Mouse (Mus musculus) lung, embryonic 14.5 days (tissue): ENCODE measurements at regions not wholly inside any gene's neighbourhood (a gene's known extent, or its start where the extent isn't known, plus 50 kb on each side); places are given as distances from the start of the nearest gene placed in this dataset.
"Not testable (repeated sequence)": the region's sequence is repeated elsewhere in the genome, so short reads cannot be mapped to it uniquely, and the experiment has no call there.

Experiments
- ATAC-seq: fragments of 200-750 bp; cut with Nextera tagmentation; 2 replicates; pipeline ENCODE4 v1.8.0; 2017; ENCODE audit warnings: mild to moderate bottlenecking, moderate TSS enrichment, moderate library complexity; ENCODE audit not compliant: insufficient read depth
- DNase-seq: peaks from one replicate; pipeline ENCODE4 v3.0.0-alpha.2; 2015
- H3K27ac ChIP-seq: fragments of 300-500 bp; sonication (generic); 2 replicates; pipeline ENCODE4 v1.5.1; 2014; ENCODE audit warnings: low read depth, mild to moderate bottlenecking, moderate library complexity
- H3K27me3 ChIP-seq: fragments of 300-500 bp; sonication (generic); 2 replicates; pipeline ENCODE4 v1.6.1; 2014; ENCODE audit warnings: low read length, control low read depth; ENCODE audit not compliant: insufficient read depth
- H3K36me3 ChIP-seq: fragments of 300-500 bp; sonication (generic); 2 replicates; pipeline ENCODE4 v1.6.1; 2014; ENCODE audit warnings: control low read depth; ENCODE audit not compliant: insufficient read depth
- H3K4me1 ChIP-seq: fragments of 300-500 bp; sonication (generic); 2 replicates; pipeline ENCODE4 v1.6.1; 2014; ENCODE audit warnings: antibody characterized with exemption, control low read depth; ENCODE audit not compliant: insufficient read depth
- H3K4me2 ChIP-seq: fragments of 300-500 bp; sonication (generic); 2 replicates; pipeline ENCODE4 v1.6.1; 2014; ENCODE audit warnings: mild to moderate bottlenecking
- H3K4me3 ChIP-seq: fragments of 300-500 bp; sonication (generic); 2 replicates; pipeline ENCODE4 v1.5.1; 2014; ENCODE audit warnings: low read depth, low read length
- H3K9ac ChIP-seq: fragments of 300-500 bp; sonication (generic); 2 replicates; pipeline ENCODE4 v1.6.1; 2014
- H3K9me3 ChIP-seq: fragments of 300-500 bp; sonication (generic); 2 replicates; pipeline ENCODE4 v1.6.1; 2016; ENCODE audit warnings: low read depth, low read length, control low read depth
- CTCF ChIP-seq: IDR thresholded peaks from 2 replicates; pipeline ENCODE4 v1.5.1; 2016; ENCODE audit warnings: antibody characterized with exemption, low read depth
- WGBS: fragments of 180-500 bp; shearing (Covaris S2); extraction: QIAGEN DNeasy Blood & Tissue Kit; methylation state at CpG from one replicate; pipeline ENCODE4 v1.1.7; 2014; 5-methylcytosine and 5-hydroxymethylcytosine counted together

GRCm38 (mm10) chr4:131435222-131435621, 402.9 kb downstream of the Ptpru start:
- ATAC-seq = no peak
- Histone ChIP-seq H3K36me3 (no peaks in the 10 kb centered on the region), H3K27ac (no peak overlapping the region), H3K4me3 (no peak overlapping the region), H3K9ac (no peak overlapping the region), H3K27me3 (no peaks in the 10 kb centered on the region), H3K4me2 (no peak overlapping the region), H3K9me3 (no peaks in the 10 kb centered on the region), H3K4me1 (no peaks in the 10 kb centered on the region)
- no peak for DNase-seq
- no peak for TF ChIP-seq CTCF
- 73% methylated on average over 12 of the region's 12 CpGs for WGBS

GRCm38 (mm10) chr4:131438403-131438802, 399.7 kb downstream of the Ptpru start:
- ATAC-seq = no peak
- no peak for TF ChIP-seq CTCF
- Histone ChIP-seq H3K9ac (no peak overlapping the region), H3K36me3 (no peaks in the 10 kb centered on the region), H3K9me3 (no peaks in the 10 kb centered on the region), H3K4me3 (no peak overlapping the region), H3K4me2 (no peak overlapping the region), H3K27ac (no peak overlapping the region), H3K4me1 (no peaks in the 10 kb centered on the region), H3K27me3 (no peaks in the 10 kb centered on the region)
- WGBS = 79% methylated on average over 2 of the region's 2 CpGs
- DNase-seq = no peak

GRCm38 (mm10) chr4:131438883-131439282, 399.2 kb downstream of the Ptpru start:
- Histone ChIP-seq H3K36me3 (no peaks in the 10 kb centered on the region), H3K9ac (no peak overlapping the region), H3K4me1 (no peaks in the 10 kb centered on the region), H3K4me2 (no peak overlapping the region), H3K9me3 (no peaks in the 10 kb centered on the region), H3K4me3 (no peak overlapping the region), H3K27me3 (no peaks in the 10 kb centered on the region), H3K27ac (no peak overlapping the region)
- WGBS = 0% methylated on average over 2 of the region's 2 CpGs
- DNase-seq (peak; percentile 6), ATAC-seq (peak; percentile 82; the same call in 1 of the 2 replicates)
- TF ChIP-seq CTCF = no peak

GRCm38 (mm10) chr4:131440845-131441244, 397.2 kb downstream of the Ptpru start:
- 72% methylated on average over 3 of the region's 3 CpGs for WGBS
- no peak for ATAC-seq

GRCm38 (mm10) chr4:131443518-131443917, 394.6 kb downstream of the Ptpru start:
- 54% methylated on average over 2 of the region's 2 CpGs for WGBS
- H3K9me3 ChIP-seq = no peaks in the 10 kb centered on the region
- no peak overlapping the region for H3K4me2 ChIP-seq
- no peaks in the 10 kb centered on the region for H3K36me3 ChIP-seq
- DNase-seq (no peak), ATAC-seq (no peak)
- no peak overlapping the region for H3K27ac ChIP-seq
- no peak overlapping the region for H3K4me3 ChIP-seq
- H3K9ac ChIP-seq = no peak overlapping the region
- no peaks in the 10 kb centered on the region for H3K27me3 ChIP-seq
- no peak for TF ChIP-seq CTCF
- H3K4me1 ChIP-seq = no peaks in the 10 kb centered on the region

More at GRCm38 (mm10) chr4:131440845-131441244, 397.2 kb downstream of the Ptpru start:
- H3K4me3 ChIP-seq = no peak overlapping the region
- no peak overlapping the region for H3K9ac ChIP-seq
- H3K36me3 ChIP-seq = no peaks in the 10 kb centered on the region
- H3K27ac ChIP-seq = no peak overlapping the region
- TF ChIP-seq CTCF = no peak
- no peak for DNase-seq
- H3K27me3 ChIP-seq = no peaks in the 10 kb centered on the region
- no peak overlapping the region for H3K4me2 ChIP-seq
- no peaks in the 10 kb centered on the region for H3K4me1 ChIP-seq
- no peaks in the 10 kb centered on the region for H3K9me3 ChIP-seq

GRCm38 (mm10) chr4:131450296-131450695, 387.8 kb downstream of the Ptpru start:
- not testable (repeated sequence) for H3K9ac ChIP-seq

GRCm38 (mm10) chr4:131457551-131457950, 380.5 kb downstream of the Ptpru start:
- WGBS = 16% methylated on average over 7 of the region's 7 CpGs
- Histone ChIP-seq H3K9ac (no peak overlapping the region), H3K9me3 (no peaks in the 10 kb centered on the region), H3K27ac (no peak overlapping the region), H3K4me3 (no peak overlapping the region), H3K4me1 (peaks cover 4% of the 10 kb centered on the region; the same call in 1 of the 2 replicates), H3K4me2 (no peak overlapping the region), H3K27me3 (no peaks in the 10 kb centered on the region), H3K36me3 (no peaks in the 10 kb centered on the region)
- DNase-seq (no peak), ATAC-seq (no peak)
- TF ChIP-seq CTCF = no peak

More at GRCm38 (mm10) chr4:131450296-131450695, 387.8 kb downstream of the Ptpru start:
- H3K4me3 ChIP-seq, H3K4me1 ChIP-seq, ATAC-seq, H3K36me3 ChIP-seq, H3K4me2 ChIP-seq, H3K27me3 ChIP-seq, H3K9me3 ChIP-seq, DNase-seq, H3K27ac ChIP-seq: not testable (repeated sequence)
- 49% methylated on average over 1 of the region's 1 CpGs for WGBS

GRCm38 (mm10) chr4:131459746-131460145, 378.3 kb downstream of the Ptpru start:
- no peak for TF ChIP-seq CTCF
- Histone ChIP-seq H3K4me2 (no peak overlapping the region), H3K36me3 (no peaks in the 10 kb centered on the region), H3K9me3 (no peaks in the 10 kb centered on the region), H3K4me1 (peaks cover 4% of the 10 kb centered on the region; the same call in 1 of the 2 replicates), H3K9ac (no peak overlapping the region), H3K27ac (no peak overlapping the region), H3K4me3 (no peak overlapping the region), H3K27me3 (no peaks in the 10 kb centered on the region)
- ATAC-seq = no peak
- no peak for DNase-seq
- WGBS = 62% methylated on average over 5 of the region's 5 CpGs
